Mouse (Mus musculus): ENCODE measurements around the gene Tsfm. TPM values are rescaled to one million over a fixed set of nuclear protein-coding genes. Genes with fewer than 3 reads are reported as not detected.

The Tsfm gene
- 22.8 and 26.7 TPM in 2 replicates for polyA plus RNA-seq (2012; rRNA removed)
- 40.7 and 49.2 TPM in 2 replicates for polyA plus RNA-seq (2014; fragmentation: Nextera tagmentation; extraction: Ambion mirVana)

- no peaks in the 10 kb centered on the region for H3K9me3 ChIP-seq (ENCODE audit: control insufficient read depth, low read length)
- peak within 1 kb of the TSS; percentile 66 to 87 for H3K4me3 ChIP-seq (ENCODE audit: insufficient read depth in 1 of 2, low read depth in 2 of 2, low read length in 2 of 2)
- DNase-seq (ENCODE audit: low read depth in 3 of 3, low spot score in 3 of 3), result peak; percentile 80 to 84 (median 81)
- H3K4me2 ChIP-seq (ENCODE audit: low read depth), result peak within 1 kb of the TSS; percentile 90
- peaks cover 9% of the 10 kb centered on the region for H3K36me3 ChIP-seq (replicated peaks; ENCODE audit: control insufficient read depth, insufficient read depth, low read depth)
- H3K27ac ChIP-seq, result no peak within 1 kb of the TSS; the same call in 1 of the 2 replicates
- no peaks in the 10 kb centered on the region for H3K27me3 ChIP-seq (ENCODE audit: control insufficient read depth, insufficient read depth, low read length)
- 4% methylated on average over 56 of the region's 56 CpGs for WGBS (ENCODE audit: insufficient replicate concordance)
- peak within 1 kb of the TSS; percentile 83 for H3K9ac ChIP-seq (replicated peaks)
- H3K4me1 ChIP-seq (replicated peaks; ENCODE audit: control insufficient read depth in 2 of 2, insufficient read depth in 2 of 2, low read length in 1 of 2), result 0 out of 4 replicates have a peak, but pooled peaks cover 0 to 2% of the 10 kb centered on the region in 2 experiments
- ATAC-seq (ENCODE audit: insufficient read depth), result peak; percentile 89
- TF ChIP-seq CTCF (IDR thresholded peaks at IDR 0.05; ENCODE audit: low read depth), result peak; percentile 97
- TF ChIP-seq EP300 (IDR thresholded peaks at IDR 0.05; ENCODE audit: low read depth), result no peak; the same call in 1 of the 2 replicates
Observed at GRCm38 (mm10) chr10:127030336-127031296, at the start of gene Tsfm. Tsfm (minus strand) TSS chr10:127030840.

GRCm38 (mm10) chr10:127079665-127080391 lies 49.2 kb upstream of the Tsfm start:
- H3K4me1 ChIP-seq (replicated peaks; ENCODE audit: control insufficient read depth in 2 of 2, insufficient read depth in 2 of 2, low read length in 1 of 2), result peaks cover 2 to 7% of the 10 kb centered on the region in 2 experiments; a peak in 3 of 4 replicates
- TF ChIP-seq CTCF (IDR thresholded peaks at IDR 0.05; ENCODE audit: low read depth) (0 out of 2 replicates have a peak, but pooled peaks have one; percentile 5), EP300 (IDR thresholded peaks at IDR 0.05; ENCODE audit: low read depth) (no peak)
- DNase-seq (ENCODE audit: low read depth in 3 of 3, low spot score in 3 of 3) (no peak), ATAC-seq (ENCODE audit: insufficient read depth) (no peak)
- no peak overlapping the region for H3K9ac ChIP-seq (replicated peaks)
- no peak overlapping the region for H3K27ac ChIP-seq
- H3K4me2 ChIP-seq (ENCODE audit: low read depth), result peak overlapping the region; percentile 53
- H3K36me3 ChIP-seq (replicated peaks; ENCODE audit: control insufficient read depth, insufficient read depth, low read depth), result no peaks in the 10 kb centered on the region
- H3K4me3 ChIP-seq (ENCODE audit: insufficient read depth in 1 of 2, low read depth in 2 of 2, low read length in 2 of 2), result peak overlapping the region in 1 of 2 experiments; percentile 35; a peak in 3 of 4 replicates
- peaks cover 38% of the 10 kb centered on the region for H3K27me3 ChIP-seq (ENCODE audit: control insufficient read depth, insufficient read depth, low read length)
- no peaks in the 10 kb centered on the region for H3K9me3 ChIP-seq (ENCODE audit: control insufficient read depth, low read length)
- 38% methylated on average over 70 of the region's 70 CpGs for WGBS (ENCODE audit: insufficient replicate concordance)

- DNase-seq (ENCODE audit: low read depth in 3 of 3, low spot score in 3 of 3), result no peak
- no peak overlapping the region for H3K27ac ChIP-seq
- ATAC-seq (ENCODE audit: insufficient read depth), result no peak
- H3K4me3 ChIP-seq (ENCODE audit: insufficient read depth in 1 of 2, low read depth in 2 of 2, low read length in 2 of 2), result peak overlapping the region; percentile 15 to 35; a peak in 3 of 4 replicates
- TF ChIP-seq EP300 (IDR thresholded peaks at IDR 0.05; ENCODE audit: low read depth) (no peak), CTCF (IDR thresholded peaks at IDR 0.05; ENCODE audit: low read depth) (no peak)
- WGBS (ENCODE audit: insufficient replicate concordance), result 9% methylated on average over 42 of the region's 49 CpGs
- H3K36me3 ChIP-seq (replicated peaks; ENCODE audit: control insufficient read depth, insufficient read depth, low read depth), result no peaks in the 10 kb centered on the region
- H3K9me3 ChIP-seq (ENCODE audit: control insufficient read depth, low read length), result no peaks in the 10 kb centered on the region
- peaks cover 2 to 7% of the 10 kb centered on the region in 2 experiments; a peak in 3 of 4 replicates for H3K4me1 ChIP-seq (replicated peaks; ENCODE audit: control insufficient read depth in 2 of 2, insufficient read depth in 2 of 2, low read length in 1 of 2)
- H3K27me3 ChIP-seq (ENCODE audit: control insufficient read depth, insufficient read depth, low read length), result peaks cover 38% of the 10 kb centered on the region
- peak overlapping the region; percentile 53 for H3K4me2 ChIP-seq (ENCODE audit: low read depth)
- H3K9ac ChIP-seq (replicated peaks), result no peak overlapping the region
Observed at GRCm38 (mm10) chr10:127078677-127079575, 48.3 kb upstream of the Tsfm start.

GRCm38 (mm10) chr10:127078001-127078676 lies 47.5 kb upstream of the Tsfm start:
- TF ChIP-seq EP300 (IDR thresholded peaks at IDR 0.05; ENCODE audit: low read depth), result no peak
- Histone ChIP-seq H3K27ac (no peak overlapping the region), H3K36me3 (replicated peaks; ENCODE audit: control insufficient read depth, insufficient read depth, low read depth) (no peaks in the 10 kb centered on the region), H3K4me1 (replicated peaks; ENCODE audit: control insufficient read depth in 2 of 2, insufficient read depth in 2 of 2, low read length in 1 of 2) (peaks cover 2 to 7% of the 10 kb centered on the region in 2 experiments; a peak in 3 of 4 replicates), H3K27me3 (ENCODE audit: control insufficient read depth, insufficient read depth, low read length) (peaks cover 38% of the 10 kb centered on the region), H3K4me2 (ENCODE audit: low read depth) (no peak overlapping the region), H3K9ac (replicated peaks) (no peak overlapping the region), H3K9me3 (ENCODE audit: control insufficient read depth, low read length) (no peaks in the 10 kb centered on the region), H3K4me3 (ENCODE audit: insufficient read depth in 1 of 2, low read depth in 2 of 2, low read length in 2 of 2) (no peak overlapping the region)
- no peak for DNase-seq (ENCODE audit: low read depth in 3 of 3, low spot score in 3 of 3)
- 42% methylated on average over 12 of the region's 12 CpGs for WGBS (ENCODE audit: insufficient replicate concordance)
- ATAC-seq (ENCODE audit: insufficient read depth), result no peak
